ENCODE assay signal across 9 mouse cellular contexts in the genomic region with DNA sequence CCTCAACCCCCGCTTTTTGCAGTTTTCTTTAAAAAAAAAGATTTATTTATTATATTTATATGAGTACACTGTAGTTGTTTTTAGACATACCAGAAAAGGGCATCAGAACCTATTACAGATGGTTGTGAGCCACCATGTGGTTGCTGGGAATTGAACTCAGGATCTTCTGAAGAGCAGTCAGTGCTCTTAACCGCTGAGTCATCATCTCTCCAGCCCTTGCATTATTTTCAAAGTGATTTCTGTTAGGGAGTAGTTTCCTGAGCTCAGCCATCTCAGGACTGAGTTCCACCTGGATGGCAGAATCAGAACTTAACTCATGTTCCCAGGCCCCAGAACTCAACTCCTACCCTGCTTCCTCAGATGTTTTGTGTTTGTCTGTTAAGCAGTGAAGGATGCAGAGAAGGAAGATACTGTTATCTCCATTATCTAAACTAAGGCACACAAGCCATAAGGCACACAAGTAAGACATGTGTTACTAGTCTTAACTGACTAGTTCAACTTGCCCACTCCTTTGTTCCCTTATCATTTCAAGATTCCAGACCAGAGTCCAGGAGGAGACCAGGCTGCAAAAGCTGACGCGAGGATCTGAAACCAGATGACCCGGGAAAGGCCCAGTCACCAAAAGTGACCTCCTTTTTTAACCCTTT. TPM values are rescaled to one million over a fixed set of nuclear protein-coding genes. Genes with fewer than 3 reads are reported as not detected.
DNase-seq lines count a peak whose midpoint lies in the region; ATAC-seq and TF ChIP-seq lines count a peak whose summit lies in the region.
"Had no signal": no experiment of that assay in that cellular context is flagged by ENCODE, and none has a peak within 500 bp of the region (broad histone marks: within the 10 kb centered on the region; RNA-seq: fewer than 3 reads in every experiment).

No protein-coding gene starts in this region.

- in situ Hi-C loops in ES-E14 (cut with MboI; ENCODE audit: low sequenced_read_pairs in 2 of 2, unreplicated experiment in 2 of 2) = no loop called here

- no peak overlapping the region for H3K4me3 ChIP-seq in heart, embryonic 14.5 days (ENCODE audit: control insufficient read depth in 1 of 2, insufficient read depth in 1 of 2, low read depth in 1 of 2, low read length in 2 of 2)
- H3K4me3 ChIP-seq in ES-E14 (ENCODE audit: insufficient read depth in 1 of 2, low read depth in 1 of 2, low read length in 2 of 2, poor library complexity in 1 of 2, severe bottlenecking in 1 of 2) = peak overlapping the region; percentile 53 to 87; a peak in 3 of 4 replicates
- no peak overlapping the region for H3K4me3 ChIP-seq in hindbrain, embryonic 13.5 days
- H3K4me3 ChIP-seq in liver, postnatal 0 days (ENCODE audit: low read depth, low read length) = no peak overlapping the region

- no peak for ATAC-seq in heart, embryonic 14.5 days (ENCODE audit: insufficient number of reproducible peaks, insufficient read depth, low FRiP score, low read depth)
- no peak for ATAC-seq in hindbrain, embryonic 13.5 days (ENCODE audit: low FRiP score)
- no peak for ATAC-seq in liver, postnatal 0 days

- 43% methylated on average over 5 of the region's 5 CpGs for WGBS in heart, embryonic 14.5 days
- WGBS in hindbrain, embryonic 13.5 days = 64% methylated on average over 5 of the region's 5 CpGs
- WGBS in liver, postnatal 0 days (ENCODE audit: insufficient replicate concordance) = 46% methylated on average over 5 of the region's 5 CpGs

- peak overlapping the region; percentile 86 for H3K4me2 ChIP-seq in heart, embryonic 14.5 days (ENCODE audit: low read length)
- peak overlapping the region; percentile 89 for H3K4me2 ChIP-seq in hindbrain, embryonic 13.5 days
- peak overlapping the region; percentile 89; the same call in 1 of the 2 replicates for H3K4me2 ChIP-seq in liver, postnatal 0 days (ENCODE audit: low read depth, low read length)

- TF ChIP-seq EP300 in liver, postnatal 0 days (IDR thresholded peaks at IDR 0.05; ENCODE audit: low read depth) = no peak

- no peak for DNase-seq in heart, adult 9 months (ENCODE audit: low spot score in 2 of 2)
- DNase-seq in ES-E14 (ENCODE audit: low read depth, low spot score) = no peak
- no peak for DNase-seq in liver, postnatal 0 days
- DNase-seq in adrenal gland, postnatal 36 days = no peak
- DNase-seq in cerebellum, postnatal 4 days (ENCODE audit: low spot score in 2 of 2) = no peak
- DNase-seq in urinary bladder, postnatal 25 days (ENCODE audit: low spot score) = no peak

- peaks cover 8% of the 10 kb centered on the region; the same call in 1 of the 2 replicates for H3K36me3 ChIP-seq in heart, embryonic 14.5 days (ENCODE audit: control insufficient read depth, insufficient read depth, low read length)
- H3K36me3 ChIP-seq in ES-E14 (ENCODE audit: control insufficient read depth, insufficient read depth, low read length, poor library complexity, severe bottlenecking) = peaks cover 3% of the 10 kb centered on the region; the same call in 1 of the 2 replicates
- no peaks in the 10 kb centered on the region for H3K36me3 ChIP-seq in hindbrain, embryonic 13.5 days
- H3K36me3 ChIP-seq in liver, postnatal 0 days (replicated peaks; ENCODE audit: insufficient read depth, low read length) = no peaks in the 10 kb centered on the region

- H3K9me3 ChIP-seq in heart, embryonic 14.5 days (ENCODE audit: control insufficient read depth, low read length) = no peaks in the 10 kb centered on the region
- H3K9me3 ChIP-seq in ES-E14 (ENCODE audit: control insufficient read depth, insufficient read depth, low read depth, low read length) = no peaks in the 10 kb centered on the region
- no peaks in the 10 kb centered on the region for H3K9me3 ChIP-seq in hindbrain, embryonic 13.5 days
- no peaks in the 10 kb centered on the region for H3K9me3 ChIP-seq in liver, postnatal 0 days (ENCODE audit: low read length)

- H3K9ac ChIP-seq in heart, embryonic 14.5 days (ENCODE audit: low read length) = peak overlapping the region; percentile 78
- H3K9ac ChIP-seq in ES-E14 (ENCODE audit: insufficient read depth, low read depth, low read length, poor library complexity, severe bottlenecking) = peak overlapping the region; percentile 22; the same call in 1 of the 2 replicates
- H3K9ac ChIP-seq in hindbrain, embryonic 13.5 days = no peak overlapping the region
- no peak overlapping the region for H3K9ac ChIP-seq in liver, postnatal 0 days (replicated peaks)

- peak overlapping the region; percentile 88; a peak in 3 of 4 replicates for H3K27ac ChIP-seq in heart, embryonic 14.5 days (replicated peaks in 1 of 2; ENCODE audit: control insufficient read depth in 1 of 2, insufficient read depth in 1 of 2, low read depth in 2 of 2, low read length in 2 of 2)
- no peak overlapping the region for H3K27ac ChIP-seq in ES-E14 (ENCODE audit: insufficient read depth, low read depth, low read length, poor library complexity, severe bottlenecking)
- H3K27ac ChIP-seq in hindbrain, embryonic 13.5 days = peak overlapping the region; percentile 76; the same call in 1 of the 2 replicates
- no peak overlapping the region for H3K27ac ChIP-seq in liver, postnatal 0 days (ENCODE audit: low read depth)

- no peaks in the 10 kb centered on the region for H3K27me3 ChIP-seq in heart, embryonic 14.5 days (ENCODE audit: control insufficient read depth, insufficient read depth, low read length)
- 0 out of 2 replicates have a peak, but pooled peaks cover 5% of the 10 kb centered on the region for H3K27me3 ChIP-seq in hindbrain, embryonic 13.5 days
- no peaks in the 10 kb centered on the region for H3K27me3 ChIP-seq in liver, postnatal 0 days (ENCODE audit: insufficient read depth, low read length)

- H3K4me1 ChIP-seq in heart, embryonic 14.5 days (ENCODE audit: control insufficient read depth in 2 of 2, insufficient read depth in 2 of 2, low read length in 2 of 2) = peaks cover 4 to 17% of the 10 kb centered on the region in 2 experiments; a peak in 3 of 4 replicates
- H3K4me1 ChIP-seq in ES-E14 (ENCODE audit: control insufficient read depth in 2 of 2, insufficient read depth in 2 of 2, low read length in 2 of 2, poor library complexity in 1 of 2) = peaks cover 5 to 22% of the 10 kb centered on the region in 2 experiments; a peak in 3 of 4 replicates
- H3K4me1 ChIP-seq in hindbrain, embryonic 13.5 days (replicated peaks) = peaks cover 23% of the 10 kb centered on the region
- peaks cover 17% of the 10 kb centered on the region for H3K4me1 ChIP-seq in liver, postnatal 0 days (ENCODE audit: insufficient read depth)

- TF ChIP-seq CTCF in liver, postnatal 0 days (IDR thresholded peaks at IDR 0.05; ENCODE audit: low read depth) = no peak

TF ChIP-seq in ES-E14, 5 proteins besides CTCF, POLR2A, EP300 and RAD21:
- TF ChIP-seq MAFK (IDR thresholded peaks at IDR 0.05; ENCODE audit: insufficient read depth, low read depth, low read length) = peak; percentile 61
- no peak for TF ChIP-seq CHD2 (IDR thresholded peaks at IDR 0.05; ENCODE audit: low read depth, low read length)
TF ChIP-seq in ES-E14: peak in this region for 1.

RNA-seq across cellular contexts. Expression of a gene that starts 12.4 kb away (rescaled TPM):
- 0.81 and 1.2 TPM in 2 replicates for polyA plus RNA-seq in heart, embryonic 14.5 days (2014; fragmentation: Nextera tagmentation; extraction: Ambion mirVana)
- total RNA-seq in ES-E14 (2012; rRNA removed) = 1.9 and 2.5 TPM in 2 replicates
- polyA plus RNA-seq in hindbrain, embryonic 13.5 days (2015; fragmentation: Nextera tagmentation; extraction: Ambion mirVana) = 52.1 and 55.6 TPM in 2 replicates
- polyA plus RNA-seq in liver, postnatal 0 days (2015; fragmentation: Nextera tagmentation; extraction: Ambion mirVana) = 0.06 and 0.09 TPM in 2 replicates
- 10 to 100 TPM; 15.3 to 21.2 TPM for total RNA-seq in adrenal gland, postnatal 36 days (2021)

RNA-seq across cellular contexts. Expression of a gene that starts 17.6 kb away (rescaled TPM):
- polyA plus RNA-seq in heart, embryonic 14.5 days (2014; fragmentation: Nextera tagmentation; extraction: Ambion mirVana) = 132 and 146 TPM in 2 replicates
- 260 and 291 TPM in 2 replicates for total RNA-seq in ES-E14 (2012; rRNA removed)
- 196 and 214 TPM in 2 replicates for polyA plus RNA-seq in hindbrain, embryonic 13.5 days (2015; fragmentation: Nextera tagmentation; extraction: Ambion mirVana)
- 69.9 and 72.1 TPM in 2 replicates for polyA plus RNA-seq in liver, postnatal 0 days (2015; fragmentation: Nextera tagmentation; extraction: Ambion mirVana)
- total RNA-seq in adrenal gland, postnatal 36 days (2021) = 10 to 100 TPM; 81.0 to 86.5 TPM

RNA-seq across cellular contexts. Expression of a gene that starts 21.6 kb away (rescaled TPM):
- not detected in 2 replicates for polyA plus RNA-seq in heart, embryonic 14.5 days (2014; fragmentation: Nextera tagmentation; extraction: Ambion mirVana)
- total RNA-seq in ES-E14 (2012; rRNA removed) = not detected in 2 replicates
- polyA plus RNA-seq in hindbrain, embryonic 13.5 days (2015; fragmentation: Nextera tagmentation; extraction: Ambion mirVana) = not detected in 2 replicates
- not detected in 2 replicates for polyA plus RNA-seq in liver, postnatal 0 days (2015; fragmentation: Nextera tagmentation; extraction: Ambion mirVana)
- not detected for total RNA-seq in adrenal gland, postnatal 36 days (2021)
- polyA plus RNA-seq: kidney, adult 2 months had no signal

RNA-seq across cellular contexts. Expression of a gene that starts 28.6 kb away (rescaled TPM):
- 0.26 TPM in 1 of 2 replicates, not detected in the other for polyA plus RNA-seq in heart, embryonic 14.5 days (2014; fragmentation: Nextera tagmentation; extraction: Ambion mirVana)
- 0.89 and 1.7 TPM in 2 replicates for total RNA-seq in ES-E14 (2012; rRNA removed)
- 0.32 and 0.84 TPM in 2 replicates for polyA plus RNA-seq in hindbrain, embryonic 13.5 days (2015; fragmentation: Nextera tagmentation; extraction: Ambion mirVana)
- polyA plus RNA-seq in liver, postnatal 0 days (2015; fragmentation: Nextera tagmentation; extraction: Ambion mirVana) = 0.14 and 0.29 TPM in 2 replicates
- total RNA-seq in adrenal gland, postnatal 36 days (2021) = under 1 TPM; 0.46 to 0.70 TPM

RNA-seq across cellular contexts. Expression of a gene that starts 33.1 kb away (rescaled TPM):
- polyA plus RNA-seq in heart, embryonic 14.5 days (2014; fragmentation: Nextera tagmentation; extraction: Ambion mirVana) = 102 and 121 TPM in 2 replicates
- 19.4 and 20.8 TPM in 2 replicates for total RNA-seq in ES-E14 (2012; rRNA removed)
- polyA plus RNA-seq in hindbrain, embryonic 13.5 days (2015; fragmentation: Nextera tagmentation; extraction: Ambion mirVana) = 173 and 179 TPM in 2 replicates
- polyA plus RNA-seq in liver, postnatal 0 days (2015; fragmentation: Nextera tagmentation; extraction: Ambion mirVana) = 65.0 and 74.7 TPM in 2 replicates
- 100 to 1,000 TPM in 1 of 2 experiments, 10 to 100 TPM in 1; 88.9 to 157 TPM for total RNA-seq in adrenal gland, postnatal 36 days (2021)

Comparison
In these comparisons a context has a peak if more than half of its experiments do, and no peak if none do; other contexts are left out.
1. H3K27ac ChIP-seq: peak in heart, embryonic 14.5 days (2 of 2) and hindbrain, embryonic 13.5 days (single experiment); none in ES-E14 (single experiment) and liver, postnatal 0 days (single experiment).
2. H3K4me3 ChIP-seq: peak in ES-E14 (2 of 2); none in heart, embryonic 14.5 days (0 of 2), hindbrain, embryonic 13.5 days (single experiment) and liver, postnatal 0 days (single experiment).
3. H3K9ac ChIP-seq: peak in heart, embryonic 14.5 days (single experiment) and ES-E14 (single experiment); none in hindbrain, embryonic 13.5 days (single experiment) and liver, postnatal 0 days (single experiment).
4. RNA of a gene that starts 12.4 kb away (polyA plus RNA-seq): 52.1 to 55.6 TPM in hindbrain, embryonic 13.5 days; 0.81 to 1.2 TPM in heart, embryonic 14.5 days and 0.06 to 0.09 TPM in liver, postnatal 0 days; every median in the first group is over 10 times any median in the second.
5. Peak in every context shown above with its lines, with median percentiles within 50 percentile points of each other: H3K4me2 ChIP-seq.